Mouse (Mus musculus) lung, postnatal 0 days (tissue): Measurements from ENCODE around the gene Ephb2.

ENCODE experiments used
- CTCF ChIP-seq: IDR thresholded peaks from 2 replicates; pipeline ENCODE4 v1.5.1; 2016; ENCODE audit warnings: antibody characterized with exemption, mild to moderate bottlenecking
- EP300 ChIP-seq: IDR thresholded peaks from 2 replicates; pipeline ENCODE4 v1.6.1; 2016; ENCODE audit warnings: antibody characterized with exemption, mild to moderate bottlenecking, control low read depth

DNA sequence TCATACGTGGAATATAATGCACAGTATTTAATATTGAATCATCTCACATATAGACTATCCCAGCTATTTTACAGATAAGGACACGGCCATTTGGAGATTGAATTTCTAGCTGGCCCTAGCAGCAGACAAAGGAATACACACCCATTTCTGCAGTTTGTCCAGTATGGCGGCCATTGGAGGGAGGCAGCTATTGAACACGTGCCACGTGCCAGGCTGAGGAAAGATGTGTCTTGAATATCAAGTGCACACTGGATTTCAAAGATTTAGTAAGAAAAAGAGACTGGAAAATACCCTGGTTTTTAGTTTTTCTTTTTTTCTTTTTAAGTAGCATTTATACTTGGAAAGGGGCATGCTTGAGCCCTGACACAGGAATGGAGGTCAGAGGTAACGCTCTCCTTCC, 11.4 kb upstream of the Ephb2 start:
- TF ChIP-seq CTCF (no peak), EP300 (no peak)
